Mouse (Mus musculus) lung, embryonic 14.5 days (tissue): Measurements from ENCODE around the gene Acsl5. TPM values are rescaled to one million over a fixed set of nuclear protein-coding genes. Genes with fewer than 3 reads are reported as not detected.

Source experiments
- ATAC-seq: fragments of 200-750 bp; cut with Nextera tagmentation; 2 replicates; pipeline ENCODE4 v1.8.0; 2017; ENCODE audit warnings: mild to moderate bottlenecking, moderate TSS enrichment, moderate library complexity; ENCODE audit not compliant: insufficient read depth
- DNase-seq: peaks from one replicate; pipeline ENCODE4 v3.0.0-alpha.2; 2015
- H3K27ac ChIP-seq: fragments of 300-500 bp; sonication (generic); 2 replicates; pipeline ENCODE4 v1.5.1; 2014; ENCODE audit warnings: low read depth, mild to moderate bottlenecking, moderate library complexity
- H3K27me3 ChIP-seq: fragments of 300-500 bp; sonication (generic); 2 replicates; pipeline ENCODE4 v1.6.1; 2014; ENCODE audit warnings: low read length, control low read depth; ENCODE audit not compliant: insufficient read depth
- H3K36me3 ChIP-seq: fragments of 300-500 bp; sonication (generic); 2 replicates; pipeline ENCODE4 v1.6.1; 2014; ENCODE audit warnings: control low read depth; ENCODE audit not compliant: insufficient read depth
- H3K4me1 ChIP-seq: fragments of 300-500 bp; sonication (generic); 2 replicates; pipeline ENCODE4 v1.6.1; 2014; ENCODE audit warnings: antibody characterized with exemption, control low read depth; ENCODE audit not compliant: insufficient read depth
- H3K4me2 ChIP-seq: fragments of 300-500 bp; sonication (generic); 2 replicates; pipeline ENCODE4 v1.6.1; 2014; ENCODE audit warnings: mild to moderate bottlenecking
- H3K4me3 ChIP-seq: fragments of 300-500 bp; sonication (generic); 2 replicates; pipeline ENCODE4 v1.5.1; 2014; ENCODE audit warnings: low read depth, low read length
- H3K9ac ChIP-seq: fragments of 300-500 bp; sonication (generic); 2 replicates; pipeline ENCODE4 v1.6.1; 2014
- H3K9me3 ChIP-seq: fragments of 300-500 bp; sonication (generic); 2 replicates; pipeline ENCODE4 v1.6.1; 2016; ENCODE audit warnings: low read depth, low read length, control low read depth
- CTCF ChIP-seq: IDR thresholded peaks from 2 replicates; pipeline ENCODE4 v1.5.1; 2016; ENCODE audit warnings: antibody characterized with exemption, low read depth
- whole genome bisulfite sequencing: fragments of 180-500 bp; shearing (Covaris S2); extraction: QIAGEN DNeasy Blood & Tissue Kit; methylation state at CpG from one replicate; pipeline ENCODE4 v1.1.7; 2014; 5-methylcytosine and 5-hydroxymethylcytosine counted together
- polyA plus RNA-seq: library from polyadenylated mRNA; unstranded; fragments of >200 nt; fragmentation: Nextera tagmentation; extraction: Ambion mirVana; gene quantifications from 2 replicates; pipeline ENCODE4 v1.2.1, GENCODE M21; 2014

Gene Acsl5
- polyA plus RNA-seq, 1 experiment from 2014 or later: 60.1 TPM

GRCm38 (mm10) chr19:55276770-55277169 lies 25.0 kb downstream of the Acsl5 start:
- Histone ChIP-seq H3K27me3 (no peaks in the 10 kb centered on the region), H3K9me3 (no peaks in the 10 kb centered on the region), H3K4me2 (no peak overlapping the region), H3K9ac (no peak overlapping the region), H3K36me3 (peaks cover 22% of the 10 kb centered on the region), H3K27ac (no peak overlapping the region), H3K4me1 (no peaks in the 10 kb centered on the region; the same call in 1 of the 2 replicates), H3K4me3 (no peak overlapping the region)
- no peak for TF ChIP-seq CTCF
- 90% methylated on average over 3 of the region's 3 CpGs for WGBS
- DNase-seq: no peak
- no peak for ATAC-seq

GRCm38 (mm10) chr19:55284093-55284492 lies 32.4 kb downstream of the Acsl5 start:
- WGBS: 85% methylated on average over 4 of the region's 4 CpGs
- no peak; the same call in 1 of the 2 replicates for ATAC-seq

GRCm38 (mm10) chr19:55286034-55286433 lies 34.3 kb downstream of the Acsl5 start:
- 87% methylated on average over 4 of the region's 4 CpGs for WGBS
- H3K36me3 ChIP-seq: peaks cover 59% of the 10 kb centered on the region

More at GRCm38 (mm10) chr19:55284093-55284492, 32.4 kb downstream of the Acsl5 start:
- TF ChIP-seq CTCF: no peak
- Histone ChIP-seq H3K27ac (no peak overlapping the region), H3K4me1 (no peaks in the 10 kb centered on the region), H3K4me2 (no peak overlapping the region), H3K9me3 (no peaks in the 10 kb centered on the region), H3K27me3 (no peaks in the 10 kb centered on the region), H3K4me3 (no peak overlapping the region), H3K9ac (no peak overlapping the region), H3K36me3 (peaks cover 55% of the 10 kb centered on the region)
- DNase-seq: no peak

GRCm38 (mm10) chr19:55288974-55289373 lies 37.2 kb downstream of the Acsl5 start:
- ATAC-seq (no peak), DNase-seq (no peak)
- no peak overlapping the region for H3K9ac ChIP-seq
- H3K4me3 ChIP-seq: no peak overlapping the region
- no peaks in the 10 kb centered on the region for H3K4me1 ChIP-seq
- H3K27ac ChIP-seq: no peak overlapping the region
- no peak overlapping the region for H3K4me2 ChIP-seq
- H3K27me3 ChIP-seq: no peaks in the 10 kb centered on the region
- TF ChIP-seq CTCF: no peak
- H3K36me3 ChIP-seq: peaks cover 46% of the 10 kb centered on the region
- no peaks in the 10 kb centered on the region for H3K9me3 ChIP-seq

More at GRCm38 (mm10) chr19:55286034-55286433, 34.3 kb downstream of the Acsl5 start:
- Histone ChIP-seq H3K9me3 (no peaks in the 10 kb centered on the region), H3K4me2 (no peak overlapping the region), H3K4me3 (no peak overlapping the region), H3K9ac (no peak overlapping the region), H3K4me1 (no peaks in the 10 kb centered on the region), H3K27me3 (no peaks in the 10 kb centered on the region), H3K27ac (no peak overlapping the region)
- DNase-seq (no peak), ATAC-seq (no peak)
- no peak for TF ChIP-seq CTCF

GRCm38 (mm10) chr19:55290621-55291270 lies 39.0 kb downstream of the Acsl5 start:
- DNase-seq: no peak
- TF ChIP-seq CTCF: no peak
- H3K27ac ChIP-seq: no peak overlapping the region
- H3K4me3 ChIP-seq: no peak overlapping the region
- no peaks in the 10 kb centered on the region for H3K27me3 ChIP-seq
- WGBS: 84% methylated on average over 2 of the region's 2 CpGs
- ATAC-seq: no peak
- H3K36me3 ChIP-seq: peaks cover 46% of the 10 kb centered on the region
- H3K9me3 ChIP-seq: no peaks in the 10 kb centered on the region
- no peak overlapping the region for H3K9ac ChIP-seq
- H3K4me2 ChIP-seq: no peak overlapping the region
- no peaks in the 10 kb centered on the region for H3K4me1 ChIP-seq

GRCm38 (mm10) chr19:55292210-55292850 lies 40.6 kb downstream of the Acsl5 start:
- 89% methylated on average over 2 of the region's 2 CpGs for WGBS
- Histone ChIP-seq H3K27me3 (no peaks in the 10 kb centered on the region), H3K36me3 (peaks cover 58% of the 10 kb centered on the region), H3K4me1 (no peaks in the 10 kb centered on the region), H3K27ac (no peak overlapping the region), H3K9me3 (no peaks in the 10 kb centered on the region), H3K4me2 (no peak overlapping the region), H3K4me3 (no peak overlapping the region), H3K9ac (no peak overlapping the region)
- TF ChIP-seq CTCF: no peak
- DNase-seq (no peak), ATAC-seq (no peak)

- H3K4me1 ChIP-seq: no peaks in the 10 kb centered on the region
- H3K36me3 ChIP-seq: peaks cover 59% of the 10 kb centered on the region
- H3K27ac ChIP-seq: no peak overlapping the region
- TF ChIP-seq CTCF: no peak
- H3K27me3 ChIP-seq: no peaks in the 10 kb centered on the region
- 29% methylated on average over 4 of the region's 4 CpGs for WGBS
- DNase-seq (no peak), ATAC-seq (no peak)
- no peaks in the 10 kb centered on the region for H3K9me3 ChIP-seq
- H3K9ac ChIP-seq: no peak overlapping the region
- no peak overlapping the region for H3K4me2 ChIP-seq
- H3K4me3 ChIP-seq: no peak overlapping the region
Measured at GRCm38 (mm10) chr19:55293175-55293574, 41.4 kb downstream of the Acsl5 start.
